Mouse (Mus musculus): ENCODE data around the gene Pwwp2b. TPM values are rescaled to one million over a fixed set of nuclear protein-coding genes. Genes with fewer than 3 reads are reported as not detected.

Pwwp2b gene
- 304 and 317 TPM in 2 replicates for polyA plus RNA-seq (2012; rRNA removed)

DNA sequence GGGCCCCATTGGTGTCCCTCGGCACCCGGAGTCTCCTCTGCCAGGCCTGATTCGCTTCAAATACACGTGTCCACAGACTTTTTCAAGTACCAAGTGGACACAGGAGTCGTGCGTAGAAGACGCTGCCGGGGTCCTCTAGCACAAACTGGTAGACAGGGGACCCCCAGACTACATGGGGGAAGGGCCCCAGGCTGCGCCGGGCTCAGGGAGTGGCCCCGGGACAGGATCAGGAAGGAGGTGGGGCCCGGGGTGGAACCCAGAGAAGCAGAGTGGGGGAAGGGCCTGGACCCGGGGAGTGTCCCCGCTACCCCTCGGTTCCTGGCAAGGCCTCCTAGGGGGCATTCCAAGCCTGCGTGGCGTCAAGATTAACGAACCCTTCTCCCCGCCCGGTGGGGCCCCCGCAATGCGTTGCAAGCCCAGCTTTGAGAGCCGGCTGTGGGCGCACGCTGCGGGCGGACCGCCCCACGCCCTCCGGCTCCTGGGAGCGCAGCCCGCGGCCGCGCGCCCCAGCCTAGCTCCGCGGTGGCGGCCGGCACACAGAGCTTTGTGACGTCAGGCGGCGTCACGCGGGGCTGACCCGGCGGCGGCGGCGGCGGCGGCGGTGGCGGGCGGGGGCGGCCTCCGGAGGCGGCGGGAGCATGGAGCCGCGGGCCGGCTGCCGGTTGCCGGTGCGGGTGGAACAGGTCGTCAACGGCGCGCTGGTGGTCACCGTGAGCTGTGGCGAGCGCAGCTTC, at the start of gene Pwwp2b:
Gene Pwwp2b (plus strand): TSS at position 602 of the 734 bp plus-strand sequence.
- H3K27me3 ChIP-seq (ENCODE audit: control insufficient read depth, insufficient read depth, low read length): no peaks in the 10 kb centered on the region
- H3K27ac ChIP-seq (ENCODE audit: control insufficient read depth, insufficient read depth, low read depth, low read length): peak within 1 kb of the TSS; percentile 91
- TF ChIP-seq CTCF (IDR thresholded peaks at IDR 0.05; ENCODE audit: control insufficient read depth, insufficient read depth, insufficient replicate concordance, low read depth, low read length): no peak
- peak; percentile 93 for TF ChIP-seq POLR2A (IDR thresholded peaks at IDR 0.05; ENCODE audit: control insufficient read depth, low read depth, low read length)

DNA sequence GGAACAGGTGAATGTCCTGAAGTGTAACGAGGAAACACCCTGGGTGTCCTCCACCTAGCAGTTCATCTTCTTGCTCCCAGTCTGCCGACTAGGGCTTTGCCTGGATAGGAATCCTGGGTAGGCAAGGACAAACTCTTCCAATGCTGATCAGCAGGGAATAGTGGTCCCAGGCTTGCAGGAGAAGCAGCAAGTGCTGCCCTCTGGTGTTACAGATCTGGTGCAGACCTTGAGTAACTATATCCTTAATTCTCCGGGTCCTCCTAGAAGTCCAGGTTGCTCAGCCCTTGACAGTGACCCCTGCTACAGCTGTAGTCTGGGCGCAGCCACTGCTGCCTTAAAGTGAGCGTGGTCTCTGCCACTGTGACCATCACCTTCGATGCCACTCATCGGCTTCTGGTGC, 48.2 kb upstream of the Pwwp2b start:
- no peak overlapping the region for H3K27ac ChIP-seq (ENCODE audit: control insufficient read depth, insufficient read depth, low read depth, low read length)
- no peaks in the 10 kb centered on the region for H3K27me3 ChIP-seq (ENCODE audit: control insufficient read depth, insufficient read depth, low read length)
- no peaks in the 10 kb centered on the region for H3K4me1 ChIP-seq (ENCODE audit: control insufficient read depth, insufficient read depth, low read length)
- TF ChIP-seq POLR2A (IDR thresholded peaks at IDR 0.05; ENCODE audit: control insufficient read depth, low read depth, low read length) (no peak), CTCF (IDR thresholded peaks at IDR 0.05; ENCODE audit: control insufficient read depth, insufficient read depth, insufficient replicate concordance, low read depth, low read length) (peak; percentile 51; the same call in 1 of the 2 replicates)
- no peak overlapping the region for H3K4me3 ChIP-seq (ENCODE audit: control insufficient read depth, low read depth, low read length)
- H3K36me3 ChIP-seq (ENCODE audit: control insufficient read depth, insufficient read depth, low read length): no peaks in the 10 kb centered on the region

More for the DNA sequence above, at the start of gene Pwwp2b:
- Histone ChIP-seq H3K4me1 (ENCODE audit: control insufficient read depth, insufficient read depth, low read length) (peaks cover 17% of the 10 kb centered on the region), H3K36me3 (ENCODE audit: control insufficient read depth, insufficient read depth, low read length) (no peaks in the 10 kb centered on the region), H3K4me3 (ENCODE audit: control insufficient read depth, low read depth, low read length) (peak within 1 kb of the TSS; percentile 90)

DNA sequence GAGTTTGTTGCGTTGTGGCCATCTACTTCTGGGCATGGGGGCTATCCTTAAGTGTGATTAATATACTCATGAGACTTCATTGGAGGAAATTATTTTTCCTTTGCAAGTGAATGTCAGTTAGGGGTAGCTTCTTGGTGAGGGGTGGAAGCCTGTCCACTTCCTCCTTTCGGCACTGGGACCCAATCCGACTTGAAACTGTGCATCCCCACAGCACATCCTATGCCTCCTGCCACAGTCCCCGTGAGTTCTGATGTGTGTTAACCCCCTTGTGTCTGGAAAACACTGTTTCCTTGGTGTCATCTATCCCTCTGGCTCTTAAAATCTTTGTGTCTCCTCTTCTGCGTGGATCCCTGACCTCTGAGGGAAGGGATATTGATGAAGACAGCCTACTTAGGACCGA, 47.1 kb upstream of the Pwwp2b start:
- H3K36me3 ChIP-seq (ENCODE audit: control insufficient read depth, insufficient read depth, low read length): no peaks in the 10 kb centered on the region

DNA sequence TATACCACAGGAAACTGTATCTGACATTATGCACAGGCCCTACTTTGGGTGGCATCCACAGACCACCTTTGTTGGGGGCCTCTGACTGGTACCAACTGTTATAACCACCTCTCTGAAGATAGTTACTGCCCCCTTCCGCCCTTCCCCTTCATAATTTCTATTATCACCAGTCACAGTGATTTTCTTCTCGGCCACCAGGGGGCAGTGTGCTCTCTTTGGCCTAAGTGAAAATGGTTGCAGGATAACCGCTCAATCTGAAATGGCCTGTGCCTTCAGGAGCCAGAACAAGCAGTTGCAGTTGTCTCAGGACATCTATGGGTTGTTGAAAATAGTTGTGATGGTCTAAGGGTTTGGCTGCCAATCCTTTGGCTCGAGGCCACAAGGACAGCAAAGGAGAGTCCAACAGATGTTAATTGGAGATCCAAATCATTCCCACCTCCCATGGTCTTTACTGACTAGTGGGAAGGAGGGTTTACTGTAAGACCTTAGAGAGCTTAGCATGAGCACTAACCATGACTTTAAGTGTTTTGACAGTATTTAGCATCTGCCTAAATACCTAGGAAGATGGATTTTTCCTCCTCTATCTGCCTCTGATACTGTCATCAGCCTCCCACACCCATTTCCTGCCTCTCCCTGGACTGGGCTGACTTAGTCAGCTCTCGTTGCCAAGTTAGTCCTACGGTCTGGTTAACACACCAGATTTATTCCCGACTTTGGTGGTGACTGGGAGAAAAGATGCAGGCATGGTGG, 40.1 kb upstream of the Pwwp2b start:
- Histone ChIP-seq H3K27ac (ENCODE audit: control insufficient read depth, insufficient read depth, low read depth, low read length) (no peak overlapping the region), H3K36me3 (ENCODE audit: control insufficient read depth, insufficient read depth, low read length) (no peaks in the 10 kb centered on the region), H3K4me3 (ENCODE audit: control insufficient read depth, low read depth, low read length) (no peak overlapping the region; the same call in 1 of the 2 replicates), H3K4me1 (ENCODE audit: control insufficient read depth, insufficient read depth, low read length) (0 out of 2 replicates have a peak, but pooled peaks cover 2% of the 10 kb centered on the region), H3K27me3 (ENCODE audit: control insufficient read depth, insufficient read depth, low read length) (no peaks in the 10 kb centered on the region)
- TF ChIP-seq CTCF (IDR thresholded peaks at IDR 0.05; ENCODE audit: control insufficient read depth, insufficient read depth, insufficient replicate concordance, low read depth, low read length) (peak; percentile 63), POLR2A (IDR thresholded peaks at IDR 0.05; ENCODE audit: control insufficient read depth, low read depth, low read length) (no peak)

More for the DNA sequence above, 47.1 kb upstream of the Pwwp2b start:
- Histone ChIP-seq H3K4me1 (ENCODE audit: control insufficient read depth, insufficient read depth, low read length) (no peaks in the 10 kb centered on the region), H3K27ac (ENCODE audit: control insufficient read depth, insufficient read depth, low read depth, low read length) (no peak overlapping the region), H3K4me3 (ENCODE audit: control insufficient read depth, low read depth, low read length) (no peak overlapping the region), H3K27me3 (ENCODE audit: control insufficient read depth, insufficient read depth, low read length) (no peaks in the 10 kb centered on the region)
- TF ChIP-seq CTCF (IDR thresholded peaks at IDR 0.05; ENCODE audit: control insufficient read depth, insufficient read depth, insufficient replicate concordance, low read depth, low read length) (no peak), POLR2A (IDR thresholded peaks at IDR 0.05; ENCODE audit: control insufficient read depth, low read depth, low read length) (no peak)

GRCm38 (mm10) chr7:139208773-139209095, 39.5 kb upstream of the Pwwp2b start:
- Histone ChIP-seq H3K4me1 (ENCODE audit: control insufficient read depth, insufficient read depth, low read length) (0 out of 2 replicates have a peak, but pooled peaks cover 2% of the 10 kb centered on the region), H3K27ac (ENCODE audit: control insufficient read depth, insufficient read depth, low read depth, low read length) (no peak overlapping the region), H3K36me3 (ENCODE audit: control insufficient read depth, insufficient read depth, low read length) (no peaks in the 10 kb centered on the region), H3K27me3 (ENCODE audit: control insufficient read depth, insufficient read depth, low read length) (no peaks in the 10 kb centered on the region), H3K4me3 (ENCODE audit: control insufficient read depth, low read depth, low read length) (no peak overlapping the region)
- TF ChIP-seq CTCF (IDR thresholded peaks at IDR 0.05; ENCODE audit: control insufficient read depth, insufficient read depth, insufficient replicate concordance, low read depth, low read length): no peak
- TF ChIP-seq POLR2A (IDR thresholded peaks at IDR 0.05; ENCODE audit: control insufficient read depth, low read depth, low read length): no peak

DNA sequence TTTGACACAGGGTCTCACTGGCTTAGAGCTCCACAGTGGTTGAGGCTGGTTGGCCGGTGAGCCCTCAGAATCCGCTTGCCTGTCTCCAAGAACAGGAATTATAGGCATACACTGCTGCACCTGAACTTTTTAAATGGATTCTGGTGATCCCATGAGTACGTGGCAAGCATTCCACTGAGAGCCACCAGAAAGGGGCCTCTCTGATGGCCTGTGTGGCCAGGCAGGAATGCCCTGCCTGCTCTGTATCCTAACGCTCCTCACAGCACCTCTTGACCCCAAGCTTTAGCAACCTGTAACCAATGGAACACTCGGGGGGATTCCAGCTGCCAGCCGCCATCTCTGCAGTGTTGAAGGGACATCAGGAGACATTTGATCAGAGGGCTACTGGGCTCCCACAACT, 36.5 kb upstream of the Pwwp2b start:
- Histone ChIP-seq H3K4me1 (ENCODE audit: control insufficient read depth, insufficient read depth, low read length) (0 out of 2 replicates have a peak, but pooled peaks cover 2% of the 10 kb centered on the region), H3K27me3 (ENCODE audit: control insufficient read depth, insufficient read depth, low read length) (no peaks in the 10 kb centered on the region), H3K27ac (ENCODE audit: control insufficient read depth, insufficient read depth, low read depth, low read length) (no peak overlapping the region), H3K4me3 (ENCODE audit: control insufficient read depth, low read depth, low read length) (peak overlapping the region; percentile 10; the same call in 1 of the 2 replicates), H3K36me3 (ENCODE audit: control insufficient read depth, insufficient read depth, low read length) (peaks cover 7% of the 10 kb centered on the region)
- TF ChIP-seq CTCF (IDR thresholded peaks at IDR 0.05; ENCODE audit: control insufficient read depth, insufficient read depth, insufficient replicate concordance, low read depth, low read length) (no peak), POLR2A (IDR thresholded peaks at IDR 0.05; ENCODE audit: control insufficient read depth, low read depth, low read length) (no peak)
